In the genomic region with DNA sequence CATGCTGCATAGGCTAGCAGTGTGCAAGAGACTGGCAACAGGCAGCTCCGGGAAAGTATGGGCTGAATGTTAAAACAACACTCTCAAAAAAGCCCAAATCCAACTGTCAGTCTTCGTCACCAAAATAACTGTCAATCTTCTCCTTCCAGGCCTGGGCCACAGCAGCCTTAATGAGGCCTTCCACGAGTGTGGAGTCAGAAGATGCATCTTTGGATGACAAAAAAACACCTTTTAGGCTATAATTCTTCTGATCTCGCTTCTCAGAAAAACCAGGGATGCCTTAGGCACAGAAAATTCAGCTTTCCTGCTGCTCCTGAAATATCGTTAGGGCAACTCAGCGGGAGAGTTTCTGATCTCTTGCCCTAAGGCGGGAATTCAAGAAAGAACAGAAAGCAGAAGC, we compare ENCODE assay signal across 29 mouse cellular contexts.
DNase-seq lines count a peak whose midpoint lies in the region; ATAC-seq and TF ChIP-seq lines count a peak whose summit lies in the region.
"Had no signal": no experiment of that assay in that cellular context is flagged by ENCODE, and none has a peak within 500 bp of the region (broad histone marks: within the 10 kb centered on the region; RNA-seq: fewer than 3 reads in every experiment).

No protein-coding gene starts in this region.

- H3K4me1 ChIP-seq in midbrain, embryonic 14.5 days (ENCODE audit: control insufficient read depth, insufficient read depth, low read length): no peaks in the 10 kb centered on the region
- no peaks in the 10 kb centered on the region for H3K4me1 ChIP-seq in midbrain, embryonic 13.5 days (replicated peaks)
- no peaks in the 10 kb centered on the region for H3K4me1 ChIP-seq in midbrain, embryonic 16.5 days (ENCODE audit: control insufficient read depth, insufficient read depth, low read length)
- H3K4me1 ChIP-seq in midbrain, embryonic 11.5 days (ENCODE audit: control insufficient read depth, insufficient read depth, low read length): no peaks in the 10 kb centered on the region
- no peaks in the 10 kb centered on the region for H3K4me1 ChIP-seq in midbrain, postnatal 0 days (ENCODE audit: insufficient read depth, low read length)
- H3K4me1 ChIP-seq: embryonic facial prominence, embryonic 13.5 days; embryonic facial prominence, embryonic 15.5 days; forebrain, embryonic 10.5 days; forebrain, embryonic 12.5 days had no signal

- no peaks in the 10 kb centered on the region for H3K36me3 ChIP-seq in midbrain, embryonic 14.5 days (ENCODE audit: control insufficient read depth, insufficient read depth, low read length)
- H3K36me3 ChIP-seq in midbrain, embryonic 13.5 days: no peaks in the 10 kb centered on the region
- H3K36me3 ChIP-seq in midbrain, embryonic 16.5 days (ENCODE audit: control insufficient read depth, insufficient read depth, low read length): no peaks in the 10 kb centered on the region
- H3K36me3 ChIP-seq in midbrain, embryonic 11.5 days (ENCODE audit: control insufficient read depth, insufficient read depth, low read length): no peaks in the 10 kb centered on the region
- no peaks in the 10 kb centered on the region for H3K36me3 ChIP-seq in midbrain, postnatal 0 days (ENCODE audit: insufficient read depth, low read length)
- H3K36me3 ChIP-seq: embryonic facial prominence, embryonic 13.5 days; embryonic facial prominence, embryonic 15.5 days; forebrain, embryonic 10.5 days; forebrain, embryonic 12.5 days; G1E had no signal

- H3K27me3 ChIP-seq in midbrain, embryonic 14.5 days (ENCODE audit: control insufficient read depth, insufficient read depth, low read length): no peaks in the 10 kb centered on the region
- no peaks in the 10 kb centered on the region for H3K27me3 ChIP-seq in midbrain, embryonic 13.5 days
- no peaks in the 10 kb centered on the region for H3K27me3 ChIP-seq in midbrain, embryonic 16.5 days (ENCODE audit: control insufficient read depth, insufficient read depth, low read depth, low read length)
- no peaks in the 10 kb centered on the region for H3K27me3 ChIP-seq in midbrain, embryonic 11.5 days (ENCODE audit: control insufficient read depth, insufficient read depth, low read length)
- no peaks in the 10 kb centered on the region for H3K27me3 ChIP-seq in midbrain, postnatal 0 days (ENCODE audit: insufficient read depth, low read length)
- H3K27me3 ChIP-seq: CH12.LX; embryonic facial prominence, embryonic 13.5 days; embryonic facial prominence, embryonic 15.5 days; forebrain, embryonic 12.5 days; Patski had no signal

- no peak overlapping the region for H3K27ac ChIP-seq in midbrain, embryonic 14.5 days (replicated peaks; ENCODE audit: low read depth, low read length)
- H3K27ac ChIP-seq in midbrain, embryonic 13.5 days: no peak overlapping the region
- no peak overlapping the region for H3K27ac ChIP-seq in midbrain, embryonic 16.5 days (ENCODE audit: low read length)
- H3K27ac ChIP-seq in midbrain, embryonic 11.5 days (ENCODE audit: low read depth, low read length): no peak overlapping the region
- H3K27ac ChIP-seq in midbrain, postnatal 0 days (ENCODE audit: low read depth, low read length): no peak overlapping the region
- H3K27ac ChIP-seq: embryonic facial prominence, embryonic 13.5 days; embryonic facial prominence, embryonic 15.5 days; forebrain, embryonic 10.5 days; forebrain, embryonic 12.5 days had no signal

- H3K4me2 ChIP-seq in midbrain, embryonic 14.5 days (ENCODE audit: low read length): no peak overlapping the region
- H3K4me2 ChIP-seq in midbrain, embryonic 13.5 days (replicated peaks): no peak overlapping the region
- no peak overlapping the region for H3K4me2 ChIP-seq in midbrain, embryonic 16.5 days (ENCODE audit: low read length)
- H3K4me2 ChIP-seq in midbrain, embryonic 11.5 days: no peak overlapping the region
- no peak overlapping the region for H3K4me2 ChIP-seq in midbrain, postnatal 0 days (ENCODE audit: low read depth, low read length, poor library complexity, severe bottlenecking)
- H3K4me2 ChIP-seq: embryonic facial prominence, embryonic 13.5 days; embryonic facial prominence, embryonic 15.5 days; forebrain, embryonic 12.5 days had no signal

- peak; percentile 57 for DNase-seq in midbrain, embryonic 14.5 days
- DNase-seq in midbrain, embryonic 11.5 days (ENCODE audit: low spot score, missing footprints): no peak
- DNase-seq in midbrain, postnatal 0 days (ENCODE audit: low spot score): no peak
- DNase-seq in adrenal gland, postnatal 4 days (ENCODE audit: low spot score in 2 of 2): no peak
- DNase-seq: adrenal gland, adult 8-10 months; adrenal gland, postnatal 14 days; adrenal gland, postnatal 36 days; B cell, adult 2 months; cerebellum, adult 11 months; cerebellum, adult 18-20 months; cerebellum, adult 8-10 months; cerebellum, adult 9-11 months; cerebellum, postnatal 14 days; cerebellum, postnatal 36 days; embryo, embryonic 11 days had no signal

- no peak for ATAC-seq in midbrain, embryonic 14.5 days (ENCODE audit: low FRiP score, low TSS enrichment)
- ATAC-seq in midbrain, embryonic 13.5 days: no peak
- ATAC-seq in midbrain, embryonic 16.5 days: peak; percentile 62; the same call in 1 of the 2 replicates
- ATAC-seq in midbrain, embryonic 11.5 days (ENCODE audit: low FRiP score): no peak
- ATAC-seq in midbrain, postnatal 0 days (ENCODE audit: low FRiP score): peak; percentile 56; the same call in 1 of the 2 replicates
- ATAC-seq: activated CD4-positive, CD25-positive, alpha-beta regulatory T cell, adult 4 months; CD4-positive, CD25-positive, alpha-beta regulatory T cell, adult 4 months; forebrain, embryonic 14.5 days; forebrain, embryonic 16.5 days; Patski had no signal

- H3K9ac ChIP-seq in midbrain, embryonic 14.5 days (replicated peaks; ENCODE audit: low read length): no peak overlapping the region
- H3K9ac ChIP-seq in midbrain, embryonic 13.5 days (replicated peaks): no peak overlapping the region
- no peak overlapping the region for H3K9ac ChIP-seq in midbrain, embryonic 16.5 days (ENCODE audit: low read depth, low read length)
- no peak overlapping the region for H3K9ac ChIP-seq in midbrain, embryonic 11.5 days (ENCODE audit: low read length)
- H3K9ac ChIP-seq in midbrain, postnatal 0 days (replicated peaks; ENCODE audit: low read length, poor library complexity, severe bottlenecking): no peak overlapping the region
- H3K9ac ChIP-seq: embryonic facial prominence, embryonic 13.5 days; embryonic facial prominence, embryonic 15.5 days; forebrain, embryonic 12.5 days had no signal

- WGBS in midbrain, embryonic 14.5 days: 68% methylated on average over 7 of the region's 7 CpGs
- WGBS in midbrain, embryonic 13.5 days: 68% methylated on average over 7 of the region's 7 CpGs
- WGBS in midbrain, embryonic 16.5 days: 58% methylated on average over 7 of the region's 7 CpGs
- 74% methylated on average over 7 of the region's 7 CpGs for WGBS in midbrain, embryonic 11.5 days
- WGBS in midbrain, postnatal 0 days: 59% methylated on average over 7 of the region's 7 CpGs

- H3K4me3 ChIP-seq in midbrain, embryonic 14.5 days (replicated peaks; ENCODE audit: low read depth, low read length): no peak overlapping the region
- no peak overlapping the region for H3K4me3 ChIP-seq in midbrain, embryonic 13.5 days (replicated peaks)
- H3K4me3 ChIP-seq in midbrain, embryonic 16.5 days (ENCODE audit: low read depth, low read length): no peak overlapping the region
- no peak overlapping the region for H3K4me3 ChIP-seq in midbrain, embryonic 11.5 days (ENCODE audit: low read depth, low read length)
- no peak overlapping the region for H3K4me3 ChIP-seq in midbrain, postnatal 0 days (ENCODE audit: low read depth, low read length)
- H3K4me3 ChIP-seq: embryonic facial prominence, embryonic 13.5 days; embryonic facial prominence, embryonic 15.5 days; erythroblast, embryonic 14.5 days; forebrain, embryonic 10.5 days; forebrain, embryonic 12.5 days had no signal

- no peak for TF ChIP-seq CTCF in midbrain, postnatal 0 days (IDR thresholded peaks at IDR 0.05)

- no peaks in the 10 kb centered on the region for H3K9me3 ChIP-seq in midbrain, embryonic 14.5 days (ENCODE audit: control insufficient read depth, low read length)
- peaks cover 3% of the 10 kb centered on the region; the same call in 1 of the 2 replicates for H3K9me3 ChIP-seq in midbrain, embryonic 13.5 days
- H3K9me3 ChIP-seq in midbrain, embryonic 16.5 days (replicated peaks; ENCODE audit: control insufficient read depth, low read length, poor library complexity, severe bottlenecking): no peaks in the 10 kb centered on the region
- H3K9me3 ChIP-seq in midbrain, embryonic 11.5 days (ENCODE audit: control insufficient read depth, low read length): no peaks in the 10 kb centered on the region
- H3K9me3 ChIP-seq in midbrain, postnatal 0 days (ENCODE audit: low read length): no peaks in the 10 kb centered on the region
- H3K9me3 ChIP-seq: embryonic facial prominence, embryonic 13.5 days; embryonic facial prominence, embryonic 15.5 days; forebrain, embryonic 10.5 days; forebrain, embryonic 12.5 days; G1E had no signal

Comparison
In these comparisons a context has a peak if more than half of its experiments do, and no peak if none do; other contexts are left out.
1. ATAC-seq: peak in midbrain, embryonic 16.5 days (single experiment) and midbrain, postnatal 0 days (single experiment); none in midbrain, embryonic 14.5 days (single experiment), midbrain, embryonic 13.5 days (single experiment) and midbrain, embryonic 11.5 days (single experiment).